Mouse (Mus musculus) T-helper 17 cell (primary cell): Measurements from ENCODE around the gene Clstn2.

Experiments used
- in situ Hi-C, 2 experiments: fragments of 300-600 bp; cut with MboI, MseI; formaldehyde crosslinking; loops; 1 replicate in 1 of 2; 2 replicates in 1 of 2; pipeline ENCODE4 v1.15.1; 2025; ENCODE audit warnings: high pct_unique_total_duplicates in 2 of 2

Clstn2 gene

GRCm38 (mm10) chr9:97679878-97680277, 353.1 kb downstream of the Clstn2 start:
- in situ Hi-C loops: no loop called here

DNA sequence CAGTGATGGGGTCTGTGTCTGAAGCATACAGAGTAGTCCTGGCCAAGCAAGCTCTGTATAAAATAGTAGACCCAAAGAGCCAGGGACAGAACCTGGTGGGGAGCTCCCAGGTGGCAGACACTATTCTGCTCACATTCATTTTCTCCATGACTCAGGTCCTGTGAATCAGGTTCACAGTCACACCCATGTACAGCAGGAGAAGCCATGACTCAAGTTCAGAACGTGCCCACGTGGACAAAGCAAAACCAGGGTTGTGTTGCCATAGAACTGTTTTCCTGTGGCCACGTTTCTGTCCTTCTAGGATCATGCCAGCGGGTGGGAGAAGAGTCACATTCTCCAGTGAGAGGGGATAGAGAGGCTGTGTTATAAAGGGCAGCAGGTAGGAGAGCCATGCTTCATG, 353.9 kb downstream of the Clstn2 start:
- in situ Hi-C loops: no loop called here

- in situ Hi-C loops: no loop called here
These were observed 355.9 kb downstream of the Clstn2 start for GRCm38 (mm10) chr9:97677075-97677474.

DNA sequence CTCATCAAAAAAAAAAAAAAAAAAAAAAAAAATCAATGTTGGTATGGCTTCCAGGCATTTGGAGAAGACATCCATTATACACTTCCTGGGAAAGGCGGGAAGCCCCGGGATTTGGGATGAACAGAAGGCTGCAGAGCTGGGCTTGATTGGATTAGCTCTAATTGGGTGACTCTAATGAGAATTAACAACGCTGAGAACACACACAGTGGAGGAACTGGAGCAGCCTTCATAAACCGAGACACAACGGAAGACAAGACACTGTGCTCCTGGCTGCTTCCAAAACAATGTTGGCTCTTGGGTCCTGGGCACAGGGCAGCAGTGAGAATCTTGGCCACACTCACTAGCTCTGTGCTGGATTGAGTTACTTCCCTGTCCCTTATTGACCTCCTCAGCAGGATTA, 360.3 kb downstream of the Clstn2 start:
- in situ Hi-C loops: no loop called here

DNA sequence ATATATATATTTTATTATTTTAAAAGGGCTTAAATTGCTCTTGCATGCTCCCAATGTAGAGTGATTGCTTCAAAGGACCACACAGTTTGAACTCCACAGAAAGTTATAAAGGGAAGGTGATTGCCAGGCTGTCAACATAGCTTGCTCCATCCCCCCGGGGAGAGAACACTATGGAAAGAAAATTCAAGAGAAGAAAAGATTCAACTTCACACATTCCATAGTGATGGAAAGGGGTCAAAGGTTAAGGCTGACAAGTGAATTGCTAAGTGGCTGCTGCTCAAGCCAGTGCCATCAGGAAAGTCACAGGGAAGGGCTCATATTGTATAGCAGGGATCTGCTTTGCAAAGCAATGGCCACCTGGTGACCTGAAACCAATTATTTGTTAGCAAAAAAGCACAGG, 360.8 kb downstream of the Clstn2 start:
- in situ Hi-C loops: no loop called here

DNA sequence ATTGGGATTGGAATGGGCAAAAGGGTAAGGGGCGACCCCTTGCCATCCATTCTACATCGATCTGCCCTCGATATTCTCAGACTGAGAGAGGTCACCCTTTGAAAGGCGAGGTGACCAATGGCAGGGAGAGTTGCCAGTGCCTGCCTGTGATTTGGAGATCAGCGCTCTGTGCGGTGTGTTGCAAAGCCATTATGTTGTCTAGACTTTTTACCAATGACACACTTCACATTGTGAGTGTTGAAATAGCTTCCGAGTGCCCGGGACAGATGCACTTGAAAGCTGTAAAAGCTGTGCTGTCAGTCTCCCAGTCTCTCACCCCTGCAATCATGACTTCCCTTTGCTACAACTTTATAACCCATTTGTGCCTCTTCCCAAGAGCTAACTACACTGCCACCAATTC, 362.3 kb downstream of the Clstn2 start:
- in situ Hi-C loops: no loop called here

DNA sequence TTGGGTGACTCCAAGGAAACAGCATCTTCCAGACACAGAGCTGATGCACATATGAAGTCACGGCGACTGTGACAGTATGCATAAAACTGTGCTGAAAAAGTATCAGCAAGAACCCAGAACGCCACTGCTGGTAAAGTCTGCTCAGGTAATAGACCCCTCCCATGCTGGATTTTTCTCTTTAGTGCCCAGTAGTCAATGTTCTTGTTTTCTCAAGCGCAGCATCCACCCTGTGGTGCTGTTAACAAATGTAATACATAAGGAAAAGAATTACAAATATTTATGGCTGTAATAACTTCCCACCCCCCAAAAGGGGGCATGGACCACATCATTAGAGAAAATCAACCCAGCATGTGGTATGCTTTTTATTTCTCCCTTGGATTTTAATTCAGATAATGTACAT, 372.0 kb downstream of the Clstn2 start:
- in situ Hi-C loops: no loop called here

DNA sequence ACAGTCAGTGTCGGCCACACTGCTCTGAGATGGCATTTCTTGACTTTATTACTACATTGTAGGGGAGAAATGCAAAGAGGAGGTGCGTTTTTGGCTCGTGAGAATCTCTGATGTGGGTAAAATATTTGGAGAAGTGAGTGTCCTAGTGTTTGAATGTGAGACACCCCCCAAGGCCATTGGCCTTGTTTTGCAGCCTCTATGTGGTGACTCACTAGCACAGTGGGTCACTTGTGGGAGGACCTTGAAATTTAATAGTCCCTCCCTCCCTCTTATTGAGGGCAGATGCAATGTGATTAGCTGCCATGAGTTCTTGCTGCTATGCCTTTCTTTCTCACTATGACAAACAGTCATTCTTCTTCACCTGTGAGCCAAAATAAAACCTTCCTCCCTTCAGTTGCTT, 374.2 kb downstream of the Clstn2 start:
- in situ Hi-C loops: no loop called here

- in situ Hi-C loops: no loop called here
These were observed 384.6 kb downstream of the Clstn2 start for GRCm38 (mm10) chr9:97648409-97648808.

DNA sequence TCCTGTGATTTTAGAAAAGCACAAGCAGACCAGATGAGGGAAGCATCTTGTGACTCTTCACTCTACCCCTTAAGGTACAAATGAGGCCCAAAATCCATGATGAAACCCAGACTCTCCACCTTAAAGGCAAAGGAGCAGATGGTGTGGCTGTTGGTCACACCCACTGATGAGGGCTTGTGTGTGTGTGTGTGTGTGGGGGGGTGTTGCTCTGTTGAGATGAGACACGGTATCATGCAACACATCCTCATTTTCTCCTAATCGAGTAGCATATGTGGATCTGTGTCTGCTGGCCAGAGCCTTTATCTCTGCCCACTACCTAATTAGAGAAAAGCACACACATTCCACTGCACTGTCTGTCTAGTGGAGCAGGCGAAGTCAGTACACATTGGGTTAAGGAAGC, 387.2 kb downstream of the Clstn2 start:
- in situ Hi-C loops: no loop called here

DNA sequence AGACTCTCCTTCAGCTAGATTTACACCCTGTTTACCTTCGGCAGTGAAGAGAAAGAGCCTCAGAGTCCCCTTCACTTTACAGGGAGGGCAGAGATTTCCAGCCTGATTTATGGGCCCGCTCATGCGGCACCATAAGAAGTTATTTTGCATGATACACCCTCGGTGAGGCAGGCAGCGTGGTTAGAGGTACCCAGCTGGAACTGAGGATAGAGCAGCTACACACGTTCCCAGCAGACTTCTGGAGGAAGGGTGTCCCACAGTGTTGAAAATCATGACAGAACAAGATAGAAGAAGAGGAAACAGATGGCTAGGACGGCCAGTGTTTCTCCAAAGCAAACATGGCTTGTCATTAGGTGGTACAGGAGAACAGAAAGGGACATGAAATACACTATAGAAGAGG, 390.6 kb downstream of the Clstn2 start:
- in situ Hi-C loops: no loop called here

DNA sequence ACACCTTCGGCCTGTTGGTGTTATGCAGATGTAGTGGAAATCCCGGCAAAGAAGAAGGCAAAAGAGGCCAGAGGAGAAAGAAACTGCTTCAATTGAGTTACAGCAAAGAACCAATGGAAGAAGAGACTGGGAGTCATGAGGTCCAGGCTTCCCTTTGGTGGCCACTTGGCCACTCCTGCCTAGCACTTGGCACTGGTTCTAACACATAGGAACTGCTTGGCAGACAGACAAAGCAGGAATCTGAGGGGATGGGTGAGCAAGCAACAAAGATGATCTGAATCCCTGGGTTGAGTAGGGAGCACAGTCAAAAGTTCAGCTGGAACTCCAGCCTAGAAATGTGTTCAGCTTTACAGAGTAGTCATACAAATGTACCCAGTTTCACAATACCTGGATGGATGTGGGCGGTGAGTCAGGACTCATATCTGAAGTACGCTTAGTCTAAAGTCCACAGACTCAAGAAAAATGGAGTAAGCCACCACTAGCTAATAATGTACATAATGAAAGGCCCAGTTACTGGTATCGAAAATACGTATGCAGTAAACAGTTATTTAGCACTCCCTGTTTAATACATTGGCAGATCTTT, 392.9 kb downstream of the Clstn2 start:
- in situ Hi-C loops: no loop called here

GRCm38 (mm10) chr9:97638683-97639354, 394.2 kb downstream of the Clstn2 start:
- in situ Hi-C loops: no loop called here

DNA sequence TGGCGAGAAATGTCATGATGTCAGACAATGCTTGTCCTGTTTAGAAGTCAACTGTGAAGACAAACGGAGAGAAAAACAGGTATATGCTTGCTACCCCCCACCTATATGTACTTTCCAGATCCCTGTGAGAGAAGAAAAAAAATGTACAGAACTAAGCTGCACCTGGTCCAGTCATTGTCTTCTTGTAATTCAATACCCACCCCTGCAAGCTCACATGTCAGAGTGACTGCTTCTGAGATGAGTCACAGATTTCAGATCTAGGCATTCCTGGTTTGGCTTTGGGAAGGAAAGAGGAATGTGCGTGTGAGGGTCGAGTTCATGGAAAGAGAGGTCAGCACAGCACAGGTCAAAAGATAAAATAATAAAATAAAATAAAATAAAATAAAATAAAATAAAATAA, 397.6 kb downstream of the Clstn2 start:
- in situ Hi-C loops: no loop called here

DNA sequence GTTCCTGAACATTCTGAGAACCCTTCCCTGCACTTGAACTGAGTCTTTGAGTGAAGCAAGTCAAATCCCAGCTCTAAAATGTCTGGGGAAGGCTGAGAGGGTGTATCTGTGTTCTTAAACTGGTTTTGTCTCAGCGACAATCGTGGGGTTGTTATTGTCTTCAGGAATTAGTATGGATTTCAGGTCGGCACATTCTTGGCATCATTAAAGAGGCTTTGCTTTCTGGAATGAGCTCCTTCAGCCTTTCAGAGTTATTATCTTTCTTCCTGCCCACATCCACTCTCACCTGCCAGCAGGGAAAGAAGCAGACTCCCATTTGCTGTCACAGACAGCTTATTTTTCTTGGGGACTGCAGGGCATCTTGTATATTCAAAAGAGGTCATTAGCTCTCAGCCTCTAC, 398.1 kb downstream of the Clstn2 start:
- in situ Hi-C loops: no loop called here

- in situ Hi-C loops: no loop called here
These were observed 403.8 kb downstream of the Clstn2 start for GRCm38 (mm10) chr9:97629180-97629579.

DNA sequence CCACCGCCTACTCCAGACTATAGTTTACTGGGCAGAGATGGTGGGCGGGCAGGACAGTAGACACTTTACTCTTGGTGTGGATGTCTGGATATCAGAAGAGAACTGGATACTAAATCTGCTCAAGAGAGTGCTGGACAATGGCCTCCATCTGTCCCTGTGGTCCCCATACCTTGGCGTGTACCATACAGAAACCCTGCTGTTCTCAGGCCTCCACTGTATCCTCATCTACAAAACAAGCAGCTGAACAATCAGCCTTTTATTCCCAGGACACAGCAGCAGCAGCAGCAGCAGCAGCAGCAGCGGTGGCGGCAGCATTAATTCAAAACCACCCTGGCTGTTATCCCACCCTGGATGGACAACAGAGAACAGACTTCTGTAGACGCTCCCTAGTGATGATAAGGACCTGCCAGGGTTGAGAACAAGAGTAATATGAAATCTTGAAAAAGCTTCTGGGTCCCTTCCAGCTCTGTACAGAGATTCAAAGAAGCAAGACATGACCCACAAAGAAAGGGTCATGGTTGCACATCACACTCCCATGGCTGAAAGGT, 404.5 kb downstream of the Clstn2 start:
- in situ Hi-C loops: no loop called here

DNA sequence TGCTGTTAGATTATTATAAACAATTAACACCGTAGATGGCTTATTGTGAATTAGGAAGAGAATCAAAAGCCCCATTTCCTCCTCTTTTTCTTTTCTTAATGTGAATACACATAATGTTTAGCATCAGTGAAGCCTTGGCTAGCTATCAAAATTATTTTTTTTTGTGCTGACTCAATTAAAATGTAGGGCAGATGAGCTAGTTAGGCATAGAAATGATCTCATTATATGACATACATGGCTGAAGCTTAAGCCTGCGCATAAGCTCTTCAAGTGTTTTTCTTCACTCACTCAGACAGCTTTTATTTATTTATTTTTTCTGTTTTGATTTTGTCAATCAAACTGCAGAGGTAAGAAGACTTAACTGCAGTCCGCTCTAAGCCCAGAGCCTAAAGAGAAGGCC, 405.1 kb downstream of the Clstn2 start:
- in situ Hi-C loops: no loop called here

DNA sequence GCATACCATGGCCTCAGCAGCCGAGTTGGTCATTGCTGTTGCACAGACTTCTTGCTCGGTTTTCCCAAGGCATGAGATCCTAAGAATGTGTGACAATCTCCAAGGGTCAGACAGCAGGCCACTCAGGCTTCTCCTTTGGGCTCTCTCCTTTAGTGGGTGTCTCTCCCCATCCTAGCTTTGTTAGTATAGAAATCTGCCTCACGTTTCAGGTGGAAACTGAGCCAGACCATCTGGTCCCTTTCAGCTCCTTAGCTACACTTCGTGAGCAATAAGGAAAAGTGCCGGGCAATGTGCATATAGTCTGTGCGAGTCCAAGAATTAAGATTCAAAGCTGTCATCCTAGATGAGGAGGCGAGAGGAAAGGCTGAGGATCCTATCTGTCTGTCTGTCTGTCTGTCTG, 422.4 kb downstream of the Clstn2 start:
- in situ Hi-C loops: no loop called here

- in situ Hi-C loops: no loop called here
These were observed 429.3 kb downstream of the Clstn2 start for GRCm38 (mm10) chr9:97603729-97604128.

DNA sequence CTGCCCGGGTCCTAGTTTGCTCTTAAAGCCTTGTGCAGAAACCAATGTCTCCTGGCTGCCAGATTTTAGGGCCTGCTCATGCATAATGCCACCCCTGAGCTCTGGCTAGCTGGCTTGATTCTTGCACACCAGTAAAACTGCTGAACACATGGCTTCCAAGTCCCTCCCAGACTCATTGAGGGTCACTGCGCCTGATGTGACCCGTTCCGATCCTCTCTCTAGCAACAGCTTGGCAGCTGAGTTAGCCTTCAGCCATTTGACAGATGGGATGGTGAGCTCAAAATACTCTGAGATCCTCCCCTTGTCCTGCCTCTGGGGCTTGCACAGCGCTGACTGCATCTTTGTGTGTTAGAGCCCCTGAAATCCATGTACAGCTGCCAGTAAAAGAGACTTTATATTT, 430.5 kb downstream of the Clstn2 start:
- in situ Hi-C loops: no loop called here

GRCm38 (mm10) chr9:97599006-97599405, 434.0 kb downstream of the Clstn2 start:
- in situ Hi-C loops: no loop called here

DNA sequence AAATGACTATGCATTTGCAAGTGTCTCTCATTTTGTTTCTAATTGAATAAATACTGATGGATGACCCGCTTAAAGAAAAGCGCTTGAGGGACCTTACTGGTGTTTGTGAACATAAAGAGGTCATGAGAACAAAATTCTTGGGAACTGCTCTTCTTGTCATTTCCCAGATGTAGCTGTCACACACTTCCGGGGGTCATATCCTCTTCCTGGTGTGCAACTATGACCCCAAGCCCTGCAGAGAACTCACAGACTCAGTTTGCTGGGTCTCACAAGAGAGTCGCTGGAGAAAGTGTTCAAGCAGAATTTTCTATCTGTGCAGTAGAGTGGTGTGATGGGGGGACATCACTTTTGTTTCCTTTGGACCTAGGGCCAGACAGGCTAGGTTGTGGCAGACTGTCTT, 442.3 kb downstream of the Clstn2 start:
- in situ Hi-C loops: no loop called here

DNA sequence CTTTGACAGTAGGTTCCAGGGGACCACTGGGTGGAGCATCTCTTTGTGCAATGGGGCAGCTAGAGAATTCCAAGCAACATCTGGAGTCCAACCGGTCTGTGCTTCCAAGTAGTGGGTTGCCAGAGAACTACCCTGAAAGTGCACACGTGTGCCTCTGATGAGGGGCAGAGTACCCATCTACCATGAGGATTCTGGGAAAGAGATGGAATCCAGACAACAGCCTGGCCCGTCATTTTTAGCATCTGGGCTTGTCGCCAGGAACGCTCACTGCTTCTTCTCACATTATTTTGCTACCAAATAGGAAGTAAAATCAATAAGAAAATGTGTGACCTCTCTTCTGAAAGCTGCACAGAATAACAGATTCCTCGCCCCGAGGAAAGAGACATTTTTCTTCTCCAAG, 462.1 kb downstream of the Clstn2 start:
- in situ Hi-C loops: no loop called here
